Mouse (Mus musculus) heart, postnatal 0 days (tissue): ENCODE data around the gene Rac3. TPM values are rescaled to one million over a fixed set of nuclear protein-coding genes. Genes with fewer than 3 reads are reported as not detected.

Source experiments
- ATAC-seq: fragments of 200-750 bp; cut with Nextera tagmentation; 2 replicates; pipeline ENCODE4 v1.8.0; 2017; ENCODE audit warnings: low read depth, moderate number of reproducible peaks, moderate library complexity; ENCODE audit not compliant: insufficient read depth
- DNase-seq: peaks from one replicate; pipeline ENCODE4 v3.0.0-alpha.2; 2016; ENCODE audit warnings: low spot score
- H3K27ac ChIP-seq: fragments of 300-500 bp; sonication (generic); 2 replicates; pipeline ENCODE4 v1.5.1; 2014; ENCODE audit warnings: low read depth, mild to moderate bottlenecking
- H3K27me3 ChIP-seq: fragments of 300-500 bp; sonication (generic); 2 replicates; pipeline ENCODE4 v1.6.1; 2014; ENCODE audit warnings: low read length, mixed read lengths; ENCODE audit not compliant: control insufficient read depth, insufficient read depth
- H3K36me3 ChIP-seq: fragments of 300-500 bp; sonication (generic); replicated peaks from 2 replicates; pipeline ENCODE4 v1.6.1; 2014; ENCODE audit warnings: low read length, mixed read lengths; ENCODE audit not compliant: control insufficient read depth, insufficient read depth
- H3K4me1 ChIP-seq: fragments of 300-500 bp; sonication (generic); 2 replicates; pipeline ENCODE4 v1.6.1; 2014; ENCODE audit warnings: antibody characterized with exemption; ENCODE audit not compliant: control insufficient read depth, insufficient read depth
- H3K4me2 ChIP-seq: fragments of 300-500 bp; sonication (generic); 2 replicates; pipeline ENCODE4 v1.6.1; 2014; ENCODE audit warnings: low read depth, mild to moderate bottlenecking, low read length, moderate library complexity
- H3K4me3 ChIP-seq: fragments of 300-500 bp; sonication (generic); 2 replicates; pipeline ENCODE4 v1.5.1; 2014; ENCODE audit warnings: low read depth, low read length
- H3K9ac ChIP-seq: fragments of 300-500 bp; sonication (generic); replicated peaks from 2 replicates; pipeline ENCODE4 v1.6.1; 2014; ENCODE audit warnings: low read depth, low read length, mixed read lengths
- H3K9me3 ChIP-seq: fragments of 300-500 bp; sonication (generic); replicated peaks from 2 replicates; pipeline ENCODE4 v1.6.1; 2016; ENCODE audit warnings: low read length; ENCODE audit not compliant: control insufficient read depth
- CTCF ChIP-seq: IDR thresholded peaks from 2 replicates; pipeline ENCODE4 v1.5.1; 2016; ENCODE audit warnings: antibody characterized with exemption, control low read depth, low read depth
- EP300 ChIP-seq: IDR thresholded peaks from 2 replicates; pipeline ENCODE4 v1.6.1; 2016; ENCODE audit warnings: antibody characterized with exemption, low read depth
- WGBS: fragments of 180-500 bp; shearing (Covaris S2); extraction: QIAGEN DNeasy Blood & Tissue Kit; methylation state at CpG from one replicate; pipeline ENCODE4 v1.1.7; 2014; 5-methylcytosine and 5-hydroxymethylcytosine counted together
- polyA plus RNA-seq: library from polyadenylated mRNA; unstranded; fragments of >200 nt; fragmentation: Nextera tagmentation; extraction: Ambion mirVana; gene quantifications from 2 replicates; pipeline ENCODE4 v1.2.1, GENCODE M21; 2015
- total RNA-seq: library from RNA; depleted of rRNA; stranded (reverse); fragments of >200 nt; gene quantifications from 2 replicates; pipeline ENCODE4 v1.2.3, GENCODE M21; 2014; ENCODE audit warnings: low replicate concordance

Gene Rac3
- total and polyA plus RNA-seq, 2 experiments from 2014 or later: 1.4 to 12.6 TPM

DNA sequence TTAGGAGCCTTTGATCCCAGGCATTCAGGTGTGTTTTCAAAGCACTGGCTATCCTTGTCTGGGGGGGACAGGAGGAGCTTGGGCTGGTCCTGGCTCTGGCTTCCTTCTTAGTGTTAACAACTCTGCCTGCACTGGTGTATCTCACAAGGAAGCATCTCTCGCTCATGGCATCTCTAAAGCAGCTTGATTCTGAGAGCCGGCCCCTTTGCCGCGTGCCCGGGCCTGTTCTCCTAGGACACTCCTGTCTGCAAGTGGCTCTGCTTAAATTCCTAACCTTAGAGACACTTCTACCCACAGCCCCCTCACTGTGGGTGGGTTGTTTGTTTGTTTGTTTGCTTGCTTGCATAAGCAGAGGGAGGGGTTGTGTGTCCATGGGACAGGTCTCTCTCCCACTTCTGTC is 13.3 kb upstream of the Rac3 start:
- DNase-seq (no peak), ATAC-seq (no peak)
- no peaks in the 10 kb centered on the region for H3K27me3 ChIP-seq
- no peak overlapping the region for H3K27ac ChIP-seq
- TF ChIP-seq CTCF (no peak), EP300 (no peak)
- H3K4me2 ChIP-seq: no peak overlapping the region
- H3K9ac ChIP-seq: no peak overlapping the region
- peaks cover 24% of the 10 kb centered on the region for H3K4me1 ChIP-seq
- peaks cover 19% of the 10 kb centered on the region for H3K36me3 ChIP-seq
- WGBS: 63% methylated on average over 5 of the region's 5 CpGs
- no peaks in the 10 kb centered on the region for H3K9me3 ChIP-seq
- no peak overlapping the region for H3K4me3 ChIP-seq

- WGBS: 76% methylated on average over 2 of the region's 2 CpGs
- H3K4me3 ChIP-seq: no peak overlapping the region
- no peaks in the 10 kb centered on the region for H3K9me3 ChIP-seq
- no peaks in the 10 kb centered on the region for H3K27me3 ChIP-seq
- no peak for DNase-seq
- ATAC-seq: no peak
- no peak overlapping the region for H3K27ac ChIP-seq
- no peak overlapping the region for H3K9ac ChIP-seq
- TF ChIP-seq CTCF: no peak
- no peak for TF ChIP-seq EP300
- H3K4me1 ChIP-seq: peaks cover 16% of the 10 kb centered on the region
- no peak overlapping the region for H3K4me2 ChIP-seq
- H3K36me3 ChIP-seq: peaks cover 19% of the 10 kb centered on the region
Measured at GRCm38 (mm10) chr11:120709551-120709950, 11.7 kb upstream of the Rac3 start.

- DNase-seq: no peak
- TF ChIP-seq EP300 (no peak), CTCF (no peak)
- peaks cover 19% of the 10 kb centered on the region for H3K36me3 ChIP-seq
- H3K9ac ChIP-seq: no peak overlapping the region
- H3K4me3 ChIP-seq: no peak overlapping the region
- H3K27ac ChIP-seq: no peak overlapping the region
- H3K9me3 ChIP-seq: no peaks in the 10 kb centered on the region
- 79% methylated on average over 5 of the region's 5 CpGs for WGBS
- no peaks in the 10 kb centered on the region for H3K27me3 ChIP-seq
- H3K4me2 ChIP-seq: no peak overlapping the region
- ATAC-seq: no peak
- H3K4me1 ChIP-seq: peaks cover 16% of the 10 kb centered on the region
Measured at GRCm38 (mm10) chr11:120710672-120711071, 10.6 kb upstream of the Rac3 start.

DNA sequence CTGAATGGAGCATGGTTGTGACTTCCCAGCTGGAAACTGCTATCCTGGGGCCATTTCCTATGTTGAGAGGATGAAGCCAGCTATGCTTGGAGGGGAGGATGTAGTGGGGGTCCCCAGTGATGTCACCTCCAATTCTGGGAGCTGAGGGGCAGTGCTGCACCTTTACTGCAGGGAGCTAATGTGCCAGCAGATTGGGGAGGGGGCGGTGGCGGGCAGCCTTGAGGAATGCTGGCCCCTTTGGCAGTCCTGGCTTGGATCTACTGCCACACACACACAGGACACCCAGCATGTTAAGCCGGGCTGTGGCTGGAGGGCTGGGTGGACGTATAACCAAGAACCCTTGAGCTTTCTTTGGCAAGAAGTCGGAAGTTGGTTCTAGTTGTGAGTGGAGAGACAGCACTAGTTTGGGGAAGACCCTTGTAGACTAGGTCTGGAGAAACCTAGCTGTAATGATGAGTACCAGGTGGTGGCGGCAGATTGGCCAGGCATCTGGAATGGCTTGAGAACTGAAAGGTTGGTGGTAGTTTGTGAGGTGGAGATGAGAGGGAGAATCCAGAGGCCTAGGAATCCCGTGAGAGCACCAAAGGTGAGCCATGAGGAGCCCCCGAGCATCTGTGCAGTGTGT is 9.2 kb upstream of the Rac3 start:
- no peak overlapping the region for H3K9ac ChIP-seq
- no peak for DNase-seq
- H3K27me3 ChIP-seq: no peaks in the 10 kb centered on the region
- no peak overlapping the region for H3K4me3 ChIP-seq
- no peak for TF ChIP-seq CTCF
- no peak for TF ChIP-seq EP300
- ATAC-seq: no peak
- WGBS: 54% methylated on average over 8 of the region's 8 CpGs
- peaks cover 19% of the 10 kb centered on the region for H3K36me3 ChIP-seq
- peaks cover 16% of the 10 kb centered on the region for H3K4me1 ChIP-seq
- no peak overlapping the region for H3K4me2 ChIP-seq
- H3K27ac ChIP-seq: no peak overlapping the region
- no peaks in the 10 kb centered on the region for H3K9me3 ChIP-seq

- Histone ChIP-seq H3K27ac (peak overlapping the region; percentile 71), H3K9me3 (no peaks in the 10 kb centered on the region), H3K4me2 (peak overlapping the region; percentile 73), H3K4me1 (peaks cover 16% of the 10 kb centered on the region), H3K36me3 (peaks cover 24% of the 10 kb centered on the region), H3K27me3 (no peaks in the 10 kb centered on the region), H3K9ac (peak overlapping the region; percentile 48), H3K4me3 (peak overlapping the region; percentile 48)
- under 1% methylated on average over 36 of the region's 38 CpGs for WGBS
- ATAC-seq: peak; percentile 24
- DNase-seq: peak; percentile 44
- TF ChIP-seq CTCF: peak; percentile 71
- no peak for TF ChIP-seq EP300
Measured at GRCm38 (mm10) chr11:120712771-120713568, 8.3 kb upstream of the Rac3 start.
